Mouse (Mus musculus): ENCODE measurements around the gene E330017A01Rik.

DNA sequence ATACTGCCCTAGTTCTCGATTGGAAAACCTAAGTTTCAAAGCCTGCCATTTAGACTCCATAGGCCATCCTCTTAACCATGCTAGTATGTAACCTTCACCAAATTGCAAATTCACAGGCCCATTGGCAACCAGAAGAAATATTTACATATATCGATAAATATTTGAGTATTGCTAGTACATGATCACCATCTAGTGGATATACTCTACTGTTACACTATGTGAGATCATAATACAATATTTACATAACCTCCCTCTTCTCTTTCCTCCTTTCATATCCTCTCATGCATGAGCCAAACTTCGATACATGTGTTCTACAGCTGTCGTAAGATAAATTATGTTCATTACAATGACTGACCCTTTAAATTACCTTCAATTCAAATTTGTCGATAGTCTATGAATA lies 24.5 kb upstream of the E330017A01Rik start:
- no peak for TF ChIP-seq CTCF (IDR thresholded peaks at IDR 0.05; ENCODE audit: control insufficient read depth, insufficient read depth, insufficient replicate concordance, low read depth, low read length)
- no peak for TF ChIP-seq POLR2A (IDR thresholded peaks at IDR 0.05; ENCODE audit: control insufficient read depth, low read depth, low read length)
